Mouse (Mus musculus) adrenal gland, adult (tissue): ENCODE measurements around the gene Esyt1.
"Not testable (repeated sequence)": the region's sequence is repeated elsewhere in the genome, so short reads cannot be mapped to it uniquely, and the experiment has no call there.

ENCODE experiments used
- DNase-seq, 2 experiments: peaks; one replicate each; pipeline ENCODE4 v3.0.0; 2022 to 2023; ENCODE audit warnings: low spot score in 1 of 2; ENCODE audit not compliant: inconsistent age in 2 of 2

Esyt1 gene

GRCm38 (mm10) chr10:128505974-128506373, 19.7 kb downstream of the Esyt1 start:
- no peak for DNase-seq

- DNase-seq, result not testable (repeated sequence)
Observed at GRCm38 (mm10) chr10:128505371-128505667, 20.4 kb downstream of the Esyt1 start.

GRCm38 (mm10) chr10:128504641-128505370, 20.9 kb downstream of the Esyt1 start:
- DNase-seq, result no peak

GRCm38 (mm10) chr10:128504012-128504411, 21.7 kb downstream of the Esyt1 start:
- no peak for DNase-seq

- no peak for DNase-seq
Observed at GRCm38 (mm10) chr10:128503532-128503931, 22.1 kb downstream of the Esyt1 start.

- peak; percentile 74 to 91 for DNase-seq
Observed at GRCm38 (mm10) chr10:128502341-128502740, 23.3 kb downstream of the Esyt1 start.

GRCm38 (mm10) chr10:128499116-128499671, 26.5 kb downstream of the Esyt1 start:
- DNase-seq, result peak; percentile 74 to 92

- DNase-seq, result peak; percentile 98 to 99
Observed at GRCm38 (mm10) chr10:128498590-128498989, 27.1 kb downstream of the Esyt1 start, which contains the start of gene Myl6b. Gene Myl6b (minus strand): TSS chr10:128498685.

GRCm38 (mm10) chr10:128497134-128497737, 28.4 kb downstream of the Esyt1 start:
- DNase-seq, result peak; percentile 37 to 57

GRCm38 (mm10) chr10:128496509-128497077, 29.1 kb downstream of the Esyt1 start:
- DNase-seq, result peak in 1 of 2 experiments; percentile 44

GRCm38 (mm10) chr10:128495903-128496302, 29.8 kb downstream of the Esyt1 start:
- DNase-seq, result no peak

GRCm38 (mm10) chr10:128495270-128495669, 30.4 kb downstream of the Esyt1 start:
- peak in 1 of 2 experiments; percentile 7 for DNase-seq

GRCm38 (mm10) chr10:128494667-128495245, 30.9 kb downstream of the Esyt1 start:
- no peak for DNase-seq

- peak; percentile 98 to 99 for DNase-seq
Observed at GRCm38 (mm10) chr10:128493695-128494666, 31.7 kb downstream of the Esyt1 start, which contains the start of gene Myl6. Gene Myl6 (minus strand): TSS chr10:128494145.

- DNase-seq, result no peak
Observed at GRCm38 (mm10) chr10:128493319-128493694, 32.4 kb downstream of the Esyt1 start.

GRCm38 (mm10) chr10:128492633-128493311, 32.9 kb downstream of the Esyt1 start:
- DNase-seq, result peak; percentile 75 to 88

- DNase-seq, result not testable (repeated sequence)
Observed at GRCm38 (mm10) chr10:128492051-128492450, 33.6 kb downstream of the Esyt1 start.

- peak; percentile 60 to 76 for DNase-seq
Observed at GRCm38 (mm10) chr10:128491495-128491894, 34.2 kb downstream of the Esyt1 start.

- DNase-seq, result peak in 1 of 2 experiments; percentile 51
Observed at GRCm38 (mm10) chr10:128490912-128491311, 34.8 kb downstream of the Esyt1 start.

GRCm38 (mm10) chr10:128490232-128490631, 35.4 kb downstream of the Esyt1 start:
- peak in 1 of 2 experiments; percentile 55 for DNase-seq
